8 mouse cellular contexts compared by ENCODE assay signal in genomic region chr9:70834730-70835154, GRCm38 (mm10).
DNase-seq lines count a peak whose midpoint lies in the region; ATAC-seq lines count a peak whose summit lies in the region.

No protein-coding gene starts in this region.

- H3K9ac ChIP-seq in heart, embryonic 14.5 days (ENCODE audit: low read length), result no peak overlapping the region

- no peaks in the 10 kb centered on the region for H3K36me3 ChIP-seq in heart, embryonic 14.5 days (ENCODE audit: control insufficient read depth, insufficient read depth, low read length)

- peak; percentile 9 for DNase-seq in cerebellum, adult 9-10 months
- peak; percentile 82 for DNase-seq in MN1 (ENCODE audit: low spot score)
- peak; percentile 72 for DNase-seq in layer of hippocampus, adult 11-12 months (ENCODE audit: low spot score)
- peak; percentile 85 for DNase-seq in lung, postnatal 10 days
- DNase-seq in spleen, postnatal 4 days (ENCODE audit: low spot score in 2 of 2), result peak; percentile 98 to 99

- no peaks in the 10 kb centered on the region for H3K9me3 ChIP-seq in heart, embryonic 14.5 days (ENCODE audit: control insufficient read depth, low read length)

- H3K4me1 ChIP-seq in heart, embryonic 14.5 days (ENCODE audit: control insufficient read depth in 2 of 2, insufficient read depth in 2 of 2, low read length in 2 of 2), result peaks cover 16 to 30% of the 10 kb centered on the region in 2 experiments; a peak in 3 of 4 replicates

- peak overlapping the region; percentile 66 to 82 for H3K27ac ChIP-seq in heart, embryonic 14.5 days (replicated peaks in 1 of 2; ENCODE audit: control insufficient read depth in 1 of 2, insufficient read depth in 1 of 2, low read depth in 2 of 2, low read length in 2 of 2)

- H3K27me3 ChIP-seq in heart, embryonic 14.5 days (ENCODE audit: control insufficient read depth, insufficient read depth, low read length), result no peaks in the 10 kb centered on the region

- WGBS in heart, embryonic 14.5 days, result 16% methylated on average over 4 of the region's 4 CpGs

- no peak overlapping the region for H3K4me2 ChIP-seq in heart, embryonic 14.5 days (ENCODE audit: low read length)

- H3K4me3 ChIP-seq in heart, embryonic 14.5 days (ENCODE audit: control insufficient read depth in 1 of 2, insufficient read depth in 1 of 2, low read depth in 1 of 2, low read length in 2 of 2), result no peak overlapping the region

- ATAC-seq in cerebellum, adult (ENCODE audit: insufficient number of reproducible peaks, low FRiP score, low TSS enrichment), result no peak
- peak; percentile 81 for ATAC-seq in common myeloid progenitor, adult 5-6 weeks (replicated peaks; ENCODE audit: low read depth, poor library complexity, severe bottlenecking)
- peak; percentile 71 for ATAC-seq in heart, embryonic 14.5 days (ENCODE audit: insufficient number of reproducible peaks, insufficient read depth, low FRiP score, low read depth)

Comparison
In these comparisons a context has a peak if more than half of its experiments do, and no peak if none do; other contexts are left out.
1. DNase-seq: peak in every context shown above with its lines; median percentile 98 in spleen, postnatal 4 days; 85 in lung, postnatal 10 days; 82 in MN1; 72 in layer of hippocampus, adult 11-12 months; 9 in cerebellum, adult 9-10 months.